Mouse (Mus musculus) adrenal gland, postnatal 10 days (tissue): ENCODE data around the gene Patz1. TPM values are rescaled to one million over a fixed set of nuclear protein-coding genes. Genes with fewer than 3 reads are reported as not detected.

Experiments used
- DNase-seq: peaks from one replicate; pipeline ENCODE4 v3.0.0; 2021; ENCODE audit warnings: mixed read lengths
- total RNA-seq, 2 experiments: library from RNA; stranded (reverse); gene quantifications; 2 replicates each; pipeline ENCODE4 v1.2.3; 2021

The Patz1 gene
- total RNA-seq, 2 experiments from 2014 or later, result 31.2 to 38.5 TPM

GRCm38 (mm10) chr11:3292062-3292421 lies 3.4 kb downstream of the Patz1 start:
- peak; percentile 63 for DNase-seq

GRCm38 (mm10) chr11:3292711-3293249 lies 4.1 kb downstream of the Patz1 start:
- DNase-seq, result peak; percentile 38

- DNase-seq, result no peak
Measured at GRCm38 (mm10) chr11:3293361-3293760, 4.7 kb downstream of the Patz1 start.

GRCm38 (mm10) chr11:3294641-3295040 lies 6.0 kb downstream of the Patz1 start:
- DNase-seq, result no peak

- DNase-seq, result no peak
Measured at GRCm38 (mm10) chr11:3296056-3296455, 7.4 kb downstream of the Patz1 start.

GRCm38 (mm10) chr11:3297871-3298812 lies 9.5 kb downstream of the Patz1 start:
- DNase-seq, result no peak

GRCm38 (mm10) chr11:3298813-3299185 lies 10.1 kb downstream of the Patz1 start:
- DNase-seq, result no peak

- no peak for DNase-seq
Measured at GRCm38 (mm10) chr11:3301075-3301474, 12.4 kb downstream of the Patz1 start.

- no peak for DNase-seq
Measured at GRCm38 (mm10) chr11:3302385-3302784, 13.7 kb downstream of the Patz1 start.

GRCm38 (mm10) chr11:3302792-3303191 lies 14.1 kb downstream of the Patz1 start:
- DNase-seq, result peak; percentile 20

- DNase-seq, result no peak
Measured at GRCm38 (mm10) chr11:3305821-3306220, 17.1 kb downstream of the Patz1 start.

- DNase-seq, result no peak
Measured at GRCm38 (mm10) chr11:3307875-3308274, 19.2 kb downstream of the Patz1 start.

- DNase-seq, result no peak
Measured at GRCm38 (mm10) chr11:3309884-3310283, 21.2 kb downstream of the Patz1 start.

- no peak for DNase-seq
Measured at GRCm38 (mm10) chr11:3310789-3311585, 22.3 kb downstream of the Patz1 start.

GRCm38 (mm10) chr11:3311586-3312347 lies 23.1 kb downstream of the Patz1 start:
- no peak for DNase-seq

GRCm38 (mm10) chr11:3313294-3313693 lies 24.6 kb downstream of the Patz1 start:
- DNase-seq, result peak; percentile 31

GRCm38 (mm10) chr11:3314148-3314547 lies 25.5 kb downstream of the Patz1 start:
- DNase-seq, result peak; percentile 84

GRCm38 (mm10) chr11:3318286-3318685 lies 29.6 kb downstream of the Patz1 start:
- DNase-seq, result no peak

GRCm38 (mm10) chr11:3328271-3328670 lies 39.6 kb downstream of the Patz1 start:
- no peak for DNase-seq

GRCm38 (mm10) chr11:3328806-3329775 lies 40.4 kb downstream of the Patz1 start:
- DNase-seq, result no peak

- no peak for DNase-seq
Measured at GRCm38 (mm10) chr11:3329891-3330451, 41.3 kb downstream of the Patz1 start, which contains the start of gene Pik3ip1. TSS of gene Pik3ip1 (plus strand) at chr11:3330401.
